Mouse (Mus musculus) brown adipose tissue, adult 24 weeks (tissue): ENCODE measurements around the gene Cnnm1. TPM values are rescaled to one million over a fixed set of nuclear protein-coding genes. Genes with fewer than 3 reads are reported as not detected.

Source experiments
- H3K27ac ChIP-seq: fragments of 200-500 bp; replicated peaks from 2 replicates; pipeline ENCODE4 v1.5.1; 2012; ENCODE audit warnings: low read depth, mild to moderate bottlenecking, low read length
- H3K4me1 ChIP-seq: fragments of 200-500 bp; 2 replicates; pipeline ENCODE4 v1.6.1; 2012; ENCODE audit warnings: low read length, mixed read lengths; ENCODE audit not compliant: control insufficient read depth, insufficient read depth, insufficient read length
- H3K4me3 ChIP-seq: fragments of 200-500 bp; 2 replicates; pipeline ENCODE4 v1.5.1; 2012; ENCODE audit warnings: low read depth, mild to moderate bottlenecking, low read length, moderate library complexity; ENCODE audit not compliant: insufficient read depth
- polyA plus RNA-seq: library from polyadenylated mRNA; stranded (reverse); fragments of >200 nt; gene quantifications from 2 replicates; pipeline ENCODE4 v1.2.4, GENCODE M21; 2012; ENCODE audit not compliant: missing spikeins, insufficient read depth, insufficient read length

Gene Cnnm1
- polyA plus RNA-seq, 1 experiment = not detected

DNA sequence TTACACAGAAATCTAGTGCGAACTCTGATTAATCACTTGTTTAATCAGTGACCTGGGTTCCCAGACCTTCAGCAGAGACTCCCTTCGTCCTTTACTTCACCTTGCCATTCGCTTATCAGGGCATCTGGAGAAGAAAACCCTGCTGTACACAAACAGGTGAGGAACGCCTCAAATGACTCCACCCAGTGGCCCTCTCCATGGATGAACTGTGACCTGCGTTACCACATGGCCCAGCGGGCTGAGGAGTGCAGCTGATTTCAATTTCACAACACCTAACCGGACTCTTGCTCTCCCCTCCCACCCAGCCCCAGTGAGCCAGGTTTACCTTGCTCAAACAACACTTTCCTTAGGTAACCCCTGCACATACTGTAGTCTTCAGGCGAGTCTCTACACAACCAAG lies 73.6 kb downstream of the Cnnm1 start:
- Histone ChIP-seq H3K4me1 (no peaks in the 10 kb centered on the region), H3K27ac (no peak overlapping the region), H3K4me3 (no peak overlapping the region)

DNA sequence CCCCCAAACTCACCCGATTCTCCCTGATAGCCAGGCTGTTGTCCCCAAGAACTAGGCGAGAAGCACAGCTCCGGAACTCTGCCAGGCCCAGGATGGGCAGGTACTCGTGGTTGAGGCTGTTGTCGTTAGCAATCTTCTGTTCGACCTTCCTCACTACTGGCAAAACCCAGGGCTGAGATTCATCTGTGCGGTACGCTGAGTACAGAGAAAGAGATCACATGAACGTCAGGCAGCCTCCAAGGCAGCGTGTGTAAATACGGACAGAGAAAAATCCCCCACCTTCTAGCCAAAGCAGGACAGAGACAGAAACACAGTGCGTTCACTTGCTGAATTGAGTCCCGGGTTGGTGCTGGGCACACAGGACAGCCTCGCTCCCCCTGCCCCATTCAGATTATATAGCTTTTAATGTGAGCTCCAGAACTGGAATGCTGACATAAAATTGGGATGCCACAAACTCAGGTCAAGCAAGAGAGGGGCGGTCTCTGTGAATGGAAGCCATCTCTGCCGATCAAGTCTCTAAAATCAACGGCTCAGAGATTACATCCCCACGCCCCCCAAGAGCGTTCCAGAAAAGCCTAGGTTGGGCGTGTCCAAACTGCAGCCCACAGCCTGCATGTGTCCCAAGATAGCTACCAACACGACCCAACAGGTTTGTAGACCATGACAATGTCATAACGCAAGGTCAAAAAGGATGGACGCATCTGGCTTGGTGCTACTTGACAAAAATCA lies 75.6 kb downstream of the Cnnm1 start:
- H3K27ac ChIP-seq = no peak overlapping the region
- peaks cover 2% of the 10 kb centered on the region; the same call in 1 of the 2 replicates for H3K4me1 ChIP-seq
- H3K4me3 ChIP-seq = no peak overlapping the region

DNA sequence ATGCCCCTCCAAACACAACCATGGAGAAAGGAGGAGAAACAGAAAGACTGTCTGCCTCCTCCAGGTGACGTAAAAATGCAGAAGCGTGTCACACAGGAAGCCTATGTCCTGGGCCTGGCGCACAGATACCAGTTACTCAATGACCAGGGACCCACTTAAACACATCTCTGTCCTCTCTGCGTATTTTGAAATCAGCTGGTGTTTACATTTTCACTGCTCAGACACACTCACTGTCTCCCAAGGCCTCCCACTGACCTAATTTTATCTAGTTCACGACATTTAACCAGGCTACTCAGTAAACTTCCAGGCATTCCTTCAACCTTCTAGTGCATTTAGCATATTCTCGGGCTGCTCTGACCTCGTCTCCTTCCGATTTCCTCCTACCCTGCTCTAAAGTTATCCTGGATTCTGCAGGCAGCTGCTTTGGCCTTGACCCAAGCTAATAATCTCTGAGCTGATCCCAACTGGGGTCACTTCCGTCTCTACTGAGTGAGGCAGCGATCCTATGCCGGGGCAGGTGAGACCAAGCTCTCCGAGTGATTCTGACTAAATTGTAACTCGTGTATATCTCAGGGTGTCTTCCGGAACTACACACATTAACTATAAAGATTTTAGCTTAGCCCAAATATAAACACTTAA lies 76.3 kb downstream of the Cnnm1 start:
- peaks cover 3% of the 10 kb centered on the region; the same call in 1 of the 2 replicates for H3K4me1 ChIP-seq
- H3K4me3 ChIP-seq = no peak overlapping the region
- H3K27ac ChIP-seq = no peak overlapping the region

DNA sequence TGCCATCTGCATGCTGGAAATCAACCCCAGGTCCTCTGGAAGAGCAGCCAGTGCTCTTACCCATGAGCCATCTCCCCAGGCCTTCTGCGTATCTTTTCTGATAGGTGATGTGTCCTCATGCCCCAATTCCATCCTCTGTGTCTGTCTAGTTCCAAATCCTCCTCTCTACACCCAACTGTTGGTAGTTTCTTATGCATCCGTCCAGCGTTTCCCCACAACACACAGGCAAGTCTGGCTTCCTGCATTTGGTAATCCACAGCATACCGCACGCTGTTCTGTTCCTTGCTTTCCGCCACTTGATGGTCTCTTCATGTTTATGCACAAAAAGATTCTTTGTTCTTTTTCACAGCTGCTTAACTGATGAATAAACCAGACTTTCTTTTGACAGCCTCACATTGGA lies 77.1 kb downstream of the Cnnm1 start:
- no peak overlapping the region for H3K27ac ChIP-seq
- H3K4me1 ChIP-seq = peaks cover 3% of the 10 kb centered on the region; the same call in 1 of the 2 replicates
- H3K4me3 ChIP-seq = no peak overlapping the region

DNA sequence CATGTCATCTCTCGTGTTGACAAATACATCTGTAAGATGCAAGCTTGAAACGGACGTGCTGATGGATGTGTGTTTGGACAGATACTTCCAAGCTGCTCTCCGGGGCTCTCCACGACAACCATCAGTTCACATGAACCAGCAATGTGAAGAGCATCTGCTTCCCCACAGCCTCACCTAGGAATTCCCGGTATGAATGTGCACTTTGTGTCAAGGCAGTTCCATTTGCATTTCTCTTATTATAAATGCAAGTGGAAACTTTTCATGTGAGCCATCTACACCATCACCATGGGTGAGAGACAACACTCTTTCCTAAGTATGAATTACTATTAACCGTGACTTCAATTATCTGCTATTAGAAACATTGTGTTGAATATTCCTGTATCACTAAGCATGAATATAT lies 77.6 kb downstream of the Cnnm1 start:
- Histone ChIP-seq H3K4me1 (peaks cover 3% of the 10 kb centered on the region; the same call in 1 of the 2 replicates), H3K27ac (no peak overlapping the region), H3K4me3 (no peak overlapping the region)

DNA sequence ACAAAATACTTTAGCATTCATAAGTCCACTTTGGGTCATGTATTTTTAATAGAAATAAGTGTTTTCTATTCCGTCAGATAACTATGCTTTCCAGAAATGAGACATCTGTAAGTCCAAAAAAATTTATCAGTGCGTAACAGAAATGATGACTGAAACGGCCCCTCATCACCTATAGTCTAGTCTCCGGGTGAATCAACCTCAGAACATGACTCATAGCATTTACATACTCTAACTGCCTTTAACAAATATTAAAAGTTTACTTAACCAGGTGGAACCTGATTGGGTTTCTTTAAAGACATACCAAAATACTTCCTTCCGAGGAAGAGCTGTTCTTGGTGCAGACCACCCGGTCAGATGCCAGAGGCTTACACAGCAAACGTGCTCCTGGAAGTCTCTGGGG lies 78.0 kb downstream of the Cnnm1 start:
- Histone ChIP-seq H3K4me3 (no peak overlapping the region), H3K4me1 (peaks cover 3% of the 10 kb centered on the region; the same call in 1 of the 2 replicates), H3K27ac (no peak overlapping the region)

DNA sequence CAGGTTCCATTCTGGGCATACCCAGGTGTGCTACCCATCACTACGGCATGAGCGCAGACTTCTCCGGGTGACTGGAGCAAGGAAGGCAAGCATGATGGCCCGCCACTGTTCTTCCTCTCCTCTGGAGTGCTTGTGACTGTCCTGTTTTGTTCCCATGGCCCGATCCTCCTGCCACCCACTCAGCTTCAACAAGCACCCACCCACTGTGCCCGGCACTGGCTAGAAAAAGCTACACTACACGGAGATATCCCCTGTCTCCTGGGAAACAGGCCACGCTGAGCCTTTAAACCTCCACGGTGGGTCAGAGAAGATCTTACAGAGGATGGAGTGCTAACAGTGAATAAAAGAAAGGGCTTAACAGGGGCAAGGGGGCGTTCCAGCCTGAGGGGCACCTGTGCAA lies 79.0 kb downstream of the Cnnm1 start:
- no peak overlapping the region for H3K27ac ChIP-seq
- no peak overlapping the region for H3K4me3 ChIP-seq

DNA sequence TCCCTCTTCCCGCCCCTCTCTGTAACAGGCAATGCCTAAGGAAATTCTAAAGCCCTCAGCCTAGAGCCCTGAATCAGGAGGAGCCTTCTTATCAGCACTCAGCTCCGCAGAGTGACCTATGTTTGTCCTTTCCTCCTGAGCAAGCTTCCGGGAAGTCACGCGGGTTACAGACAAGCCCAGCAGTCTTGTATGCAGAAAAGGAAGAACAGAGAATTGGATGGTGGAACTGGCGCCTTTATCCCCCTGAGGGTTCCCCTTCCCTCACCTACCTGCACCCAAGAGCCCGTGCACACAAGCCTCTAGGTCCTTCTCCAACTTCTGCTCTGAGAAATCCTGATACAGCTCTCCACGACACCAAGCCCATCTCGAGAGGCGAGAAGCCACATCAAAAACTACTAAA lies 80.2 kb downstream of the Cnnm1 start:
- Histone ChIP-seq H3K4me3 (peak overlapping the region; percentile 10; the same call in 1 of the 2 replicates), H3K27ac (peak overlapping the region; percentile 33; the same call in 1 of the 2 replicates)

More for the DNA sequence above, 79.0 kb downstream of the Cnnm1 start:
- peaks cover 3% of the 10 kb centered on the region; the same call in 1 of the 2 replicates for H3K4me1 ChIP-seq

DNA sequence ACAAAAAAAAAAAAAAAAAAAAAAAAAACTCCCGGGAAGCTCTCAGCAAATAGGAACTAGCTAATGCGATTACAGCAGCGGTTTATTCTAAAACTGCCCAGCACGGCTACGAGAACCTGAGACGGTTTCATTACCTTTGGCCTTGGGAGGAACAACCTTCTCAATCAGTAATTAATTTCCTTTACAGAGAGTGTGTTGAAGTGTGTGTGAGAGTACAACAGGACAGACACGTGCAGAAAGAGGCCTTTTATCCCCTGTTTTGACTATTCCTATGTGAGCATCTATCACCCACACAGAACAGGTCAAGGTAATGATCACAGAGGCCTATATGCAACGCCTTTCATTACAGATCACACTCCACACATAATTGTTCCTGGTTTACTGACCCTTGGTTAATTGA lies 81.1 kb downstream of the Cnnm1 start:
- Histone ChIP-seq H3K27ac (no peak overlapping the region), H3K4me3 (no peak overlapping the region), H3K4me1 (peaks cover 3% of the 10 kb centered on the region; the same call in 1 of the 2 replicates)

More for the DNA sequence above, 80.2 kb downstream of the Cnnm1 start:
- peaks cover 3% of the 10 kb centered on the region; the same call in 1 of the 2 replicates for H3K4me1 ChIP-seq

DNA sequence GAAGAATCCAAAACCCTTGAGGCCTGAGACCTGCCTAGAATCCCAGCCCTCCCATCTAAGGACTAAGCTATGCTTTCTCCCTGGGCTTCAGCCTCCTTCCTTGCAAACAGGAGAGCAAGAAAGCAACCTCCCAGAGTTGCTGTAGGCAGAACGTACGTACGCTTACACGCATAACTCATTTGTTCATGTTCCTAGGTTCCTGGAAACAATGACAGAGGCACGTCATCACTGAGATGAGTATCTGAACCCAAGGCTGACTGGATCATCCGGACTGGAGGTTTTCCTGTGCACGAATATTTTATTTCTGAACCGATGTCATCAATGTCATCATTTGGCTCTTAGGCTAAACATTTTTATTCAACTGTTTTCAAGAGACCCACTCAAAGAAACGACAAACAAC lies 81.8 kb downstream of the Cnnm1 start:
- H3K27ac ChIP-seq = no peak overlapping the region
- H3K4me3 ChIP-seq = no peak overlapping the region
- peaks cover 3% of the 10 kb centered on the region; the same call in 1 of the 2 replicates for H3K4me1 ChIP-seq

DNA sequence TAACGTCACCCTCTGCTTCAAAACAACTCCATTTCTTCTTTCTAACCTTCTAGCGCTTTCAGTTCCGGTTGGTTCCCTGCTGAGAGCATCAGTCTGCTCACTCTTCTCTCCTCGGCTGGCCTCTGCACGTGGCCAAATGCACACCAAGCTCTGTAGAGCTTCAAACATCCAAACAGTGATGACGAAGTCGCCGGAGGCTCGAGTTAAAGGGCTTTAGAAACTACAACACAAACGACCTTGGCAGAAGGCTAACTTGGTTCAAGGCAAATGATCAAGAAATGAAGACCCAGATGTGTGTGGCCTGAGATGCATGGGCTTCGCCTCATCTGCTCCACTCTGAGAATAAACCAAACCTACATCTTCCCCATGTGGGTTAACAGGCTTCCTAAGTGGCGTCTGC lies 83.3 kb downstream of the Cnnm1 start:
- peak overlapping the region; percentile 10 for H3K27ac ChIP-seq
- peak overlapping the region; percentile 81 for H3K4me3 ChIP-seq
- H3K4me1 ChIP-seq = peaks cover 3% of the 10 kb centered on the region; the same call in 1 of the 2 replicates

DNA sequence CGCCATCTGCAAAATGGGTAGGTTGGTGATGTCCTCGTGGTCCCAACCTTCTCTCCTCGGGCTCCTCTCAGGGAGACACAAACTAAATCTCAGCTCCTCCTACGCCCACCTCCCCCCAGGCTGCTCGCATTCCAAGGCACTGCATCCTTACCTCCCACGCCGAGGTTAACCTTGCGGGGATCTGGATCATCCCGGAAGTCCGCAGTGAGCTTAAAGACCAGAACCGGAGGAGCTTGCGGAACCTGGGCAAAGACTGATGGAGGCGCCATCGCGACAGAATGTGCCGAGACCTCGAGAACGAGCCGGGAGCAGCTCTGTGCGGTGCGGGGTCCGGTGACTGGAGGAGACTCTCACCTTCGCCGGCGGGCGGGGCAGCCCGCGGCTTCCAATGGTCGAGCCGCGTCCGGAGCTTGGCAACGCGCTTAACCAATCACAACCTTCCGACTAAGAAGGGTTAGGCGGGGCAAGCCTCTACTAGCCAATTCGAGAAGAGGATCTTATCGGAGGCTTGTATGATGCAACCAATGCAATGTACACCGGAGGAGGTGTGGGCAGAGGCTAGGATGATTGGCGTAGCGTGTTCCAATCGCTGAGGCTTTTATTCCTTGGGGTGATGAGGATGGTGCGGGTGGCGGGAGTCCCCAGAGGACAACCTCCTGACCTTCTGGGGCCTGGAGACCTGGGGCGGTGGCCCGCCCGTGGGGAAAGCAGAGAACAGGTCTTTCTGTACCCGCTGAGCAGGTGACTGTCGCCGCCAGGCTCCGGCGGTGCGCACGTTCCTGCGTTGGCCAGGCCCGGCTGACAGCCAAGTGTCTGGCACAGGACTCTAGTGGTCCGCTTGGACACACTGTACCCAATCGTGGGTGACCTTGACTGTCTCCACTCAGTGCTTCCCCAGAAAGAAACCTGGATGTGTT lies 84.2 kb downstream of the Cnnm1 start, which contains the start of gene Got1:
Gene Got1, minus strand, starts transcription at position 419 of the 917 bp plus-strand sequence.
- Histone ChIP-seq H3K27ac (peak within 1 kb of the TSS; percentile 64), H3K4me3 (peak within 1 kb of the TSS; percentile 81), H3K4me1 (peaks cover 3% of the 10 kb centered on the region; the same call in 1 of the 2 replicates)

DNA sequence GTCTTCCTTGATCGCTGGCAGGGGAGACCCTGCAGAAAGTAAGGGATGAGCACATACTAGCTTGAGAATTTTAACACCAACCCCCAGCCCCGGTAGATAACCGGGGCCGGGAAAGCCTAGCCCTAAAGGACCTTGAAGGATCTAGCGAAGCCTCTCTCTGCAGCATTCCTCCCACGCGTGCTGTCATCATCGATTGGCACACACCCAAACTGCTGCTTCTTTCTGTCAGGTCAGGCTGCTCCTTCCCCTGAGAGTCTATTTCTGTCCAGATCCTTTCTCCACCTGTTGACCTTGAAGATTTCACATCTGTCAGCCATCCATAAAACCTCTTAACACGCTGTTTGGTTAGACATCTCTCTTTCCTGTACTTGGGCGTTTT lies 84.9 kb downstream of the Cnnm1 start:
- H3K27ac ChIP-seq = peak overlapping the region; percentile 64
- H3K4me1 ChIP-seq = peaks cover 3% of the 10 kb centered on the region; the same call in 1 of the 2 replicates
- peak overlapping the region; percentile 81 for H3K4me3 ChIP-seq

DNA sequence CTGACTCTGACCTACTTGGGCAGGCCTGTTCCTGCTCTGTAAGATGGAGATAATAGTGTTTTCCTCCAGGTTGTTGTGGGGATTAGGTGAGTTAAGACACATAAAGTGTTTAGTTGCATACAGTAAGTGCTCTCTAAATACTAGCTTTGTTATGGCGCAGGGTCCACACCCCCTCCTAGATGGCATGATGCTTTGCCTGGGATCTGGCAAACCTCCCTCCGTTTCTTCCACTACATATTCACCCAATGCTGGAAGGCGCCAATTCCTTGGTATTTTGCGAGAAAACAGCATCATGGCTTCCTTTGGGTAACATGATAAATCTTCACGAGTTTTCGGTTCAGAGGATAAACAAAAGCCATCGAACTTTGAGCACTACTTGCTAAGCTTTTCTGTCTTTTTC lies 85.3 kb downstream of the Cnnm1 start:
- Histone ChIP-seq H3K27ac (no peak overlapping the region), H3K4me3 (no peak overlapping the region), H3K4me1 (peaks cover 3% of the 10 kb centered on the region; the same call in 1 of the 2 replicates)

DNA sequence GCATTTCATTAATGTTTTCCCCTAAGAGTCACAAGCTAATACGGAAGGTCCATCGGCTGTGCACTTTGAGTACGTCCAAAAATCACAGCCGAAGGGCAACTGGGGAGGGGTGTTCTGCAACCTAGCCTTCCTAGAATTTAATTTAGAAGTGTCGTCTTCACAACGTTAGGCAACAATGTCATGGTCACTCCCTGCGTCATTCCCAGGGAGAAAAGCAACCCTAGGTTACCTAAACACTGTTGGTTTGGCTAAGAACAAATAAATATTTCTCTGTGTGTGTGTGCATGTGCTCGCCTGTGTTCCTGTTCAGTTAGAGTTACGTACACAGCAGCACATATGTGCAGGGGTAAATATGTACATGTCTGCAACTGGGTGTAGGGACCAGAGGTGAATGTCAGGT lies 85.8 kb downstream of the Cnnm1 start:
- Histone ChIP-seq H3K4me1 (no peaks in the 10 kb centered on the region), H3K4me3 (no peak overlapping the region), H3K27ac (no peak overlapping the region)
